Comparison of ENCODE assay signal across 12 mouse cellular contexts in the genomic region with DNA sequence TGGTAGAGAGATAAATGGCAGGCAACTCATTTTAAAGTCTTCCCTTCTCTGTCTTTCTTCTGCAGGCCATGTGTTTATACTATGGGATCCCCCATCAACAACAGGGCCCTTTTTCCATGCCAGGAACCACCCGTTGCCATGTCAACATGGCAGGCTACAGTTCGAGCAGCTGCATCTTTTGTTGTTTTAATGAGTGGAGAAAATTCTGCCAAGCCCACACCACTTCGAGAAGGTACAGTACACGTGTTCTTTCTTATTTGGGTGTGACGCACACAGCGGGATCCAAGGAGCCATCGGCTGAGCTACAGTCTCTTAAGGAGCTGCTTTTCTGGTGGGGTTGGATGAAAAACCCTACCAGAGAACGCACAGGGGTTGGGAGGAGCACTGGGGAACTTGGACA.
DNase-seq lines count a peak whose midpoint lies in the region; ATAC-seq lines count a peak whose summit lies in the region.
"Had no signal": no experiment of that assay in that cellular context is flagged by ENCODE, and none has a peak within 500 bp of the region (broad histone marks: within the 10 kb centered on the region; RNA-seq: fewer than 3 reads in every experiment).

No protein-coding gene starts in this region.

- no peak overlapping the region for H3K9ac ChIP-seq in neural tube, embryonic 11.5 days (ENCODE audit: low read length)
- no peak overlapping the region for H3K9ac ChIP-seq in hindbrain, embryonic 15.5 days
- no peak overlapping the region for H3K9ac ChIP-seq in neural tube, embryonic 12.5 days
- H3K9ac ChIP-seq: liver, embryonic 14.5 days had no signal

- H3K4me3 ChIP-seq in neural tube, embryonic 11.5 days (ENCODE audit: low read depth, low read length): no peak overlapping the region
- no peak overlapping the region for H3K4me3 ChIP-seq in hindbrain, embryonic 15.5 days
- H3K4me3 ChIP-seq in neural tube, embryonic 12.5 days: no peak overlapping the region

- ATAC-seq in neural tube, embryonic 11.5 days (ENCODE audit: insufficient read depth, low FRiP score, low TSS enrichment): peak; percentile 38; the same call in 1 of the 2 replicates
- peak; percentile 70 for ATAC-seq in hindbrain, embryonic 15.5 days (ENCODE audit: low FRiP score, low read depth)
- peak; percentile 61; the same call in 1 of the 2 replicates for ATAC-seq in neural tube, embryonic 12.5 days (ENCODE audit: low FRiP score, low read depth)
- ATAC-seq: activated CD4-positive, CD25-positive, alpha-beta regulatory T cell, adult 4 months; CD4-positive, CD25-positive, alpha-beta regulatory T cell, adult 4 months had no signal

- DNase-seq in heart, adult 11 months: peak; percentile 85
- no peak for DNase-seq in heart, postnatal 25 days (ENCODE audit: low spot score)
- no peak for DNase-seq in neural tube, embryonic 11.5 days (ENCODE audit: low spot score)
- DNase-seq in neural tube, embryonic 10.5 days (ENCODE audit: extremely low spot score, low spot score): no peak
- no peak for DNase-seq in spleen, postnatal 36 days (ENCODE audit: low spot score in 2 of 2)
- DNase-seq in spleen, postnatal 14 days (ENCODE audit: low spot score in 2 of 2): no peak
- DNase-seq: thymus, postnatal 14 days had no signal

- H3K27me3 ChIP-seq in neural tube, embryonic 11.5 days (ENCODE audit: control insufficient read depth, insufficient read depth, low read length): no peaks in the 10 kb centered on the region
- no peaks in the 10 kb centered on the region for H3K27me3 ChIP-seq in hindbrain, embryonic 15.5 days
- no peaks in the 10 kb centered on the region for H3K27me3 ChIP-seq in neural tube, embryonic 12.5 days (replicated peaks)

- 62% methylated on average over 8 of the region's 8 CpGs for WGBS in neural tube, embryonic 11.5 days
- 48% methylated on average over 8 of the region's 8 CpGs for WGBS in hindbrain, embryonic 15.5 days
- 55% methylated on average over 8 of the region's 8 CpGs for WGBS in neural tube, embryonic 12.5 days

- no peak overlapping the region for H3K27ac ChIP-seq in neural tube, embryonic 11.5 days (ENCODE audit: low read depth, low read length)
- H3K27ac ChIP-seq in hindbrain, embryonic 15.5 days (replicated peaks): no peak overlapping the region
- H3K27ac ChIP-seq in neural tube, embryonic 12.5 days: no peak overlapping the region
- H3K27ac ChIP-seq: liver, embryonic 14.5 days had no signal

- no peak overlapping the region for H3K4me2 ChIP-seq in neural tube, embryonic 11.5 days (ENCODE audit: low read depth)
- no peak overlapping the region for H3K4me2 ChIP-seq in hindbrain, embryonic 15.5 days
- no peak overlapping the region for H3K4me2 ChIP-seq in neural tube, embryonic 12.5 days (replicated peaks)

- no peaks in the 10 kb centered on the region for H3K4me1 ChIP-seq in neural tube, embryonic 11.5 days (ENCODE audit: control insufficient read depth, insufficient read depth, low read length)
- peaks cover 13% of the 10 kb centered on the region for H3K4me1 ChIP-seq in hindbrain, embryonic 15.5 days (replicated peaks)
- peaks cover 12% of the 10 kb centered on the region; the same call in 1 of the 2 replicates for H3K4me1 ChIP-seq in neural tube, embryonic 12.5 days

- intact Hi-C loops in heart, postnatal 25 days (cut with DNase I): loop anchor here (5.0 kb wide), 1 partner anchor 56 kb away; no protein-coding TSS in a partner anchor

- H3K9me3 ChIP-seq in neural tube, embryonic 11.5 days (ENCODE audit: control insufficient read depth, low read length): no peaks in the 10 kb centered on the region
- H3K9me3 ChIP-seq in hindbrain, embryonic 15.5 days: no peaks in the 10 kb centered on the region
- H3K9me3 ChIP-seq in neural tube, embryonic 12.5 days: no peaks in the 10 kb centered on the region

- H3K36me3 ChIP-seq in neural tube, embryonic 11.5 days (ENCODE audit: control insufficient read depth, insufficient read depth, low read length): no peaks in the 10 kb centered on the region
- no peaks in the 10 kb centered on the region for H3K36me3 ChIP-seq in hindbrain, embryonic 15.5 days
- no peaks in the 10 kb centered on the region for H3K36me3 ChIP-seq in neural tube, embryonic 12.5 days
